Mouse (Mus musculus): ENCODE measurements around the gene Bcas3. TPM values are rescaled to one million over a fixed set of nuclear protein-coding genes. Genes with fewer than 3 reads are reported as not detected.

Bcas3 gene
- total and polyA plus RNA-seq, 3 experiments = 45.8 to 63.8 (median 47.6) TPM

GRCm38 (mm10) chr11:85529531-85530285 lies 176.7 kb downstream of the Bcas3 start:
- DNase-seq = peak; percentile 51

GRCm38 (mm10) chr11:85540989-85541388 lies 188.0 kb downstream of the Bcas3 start:
- DNase-seq = no peak

GRCm38 (mm10) chr11:85543311-85543710 lies 190.3 kb downstream of the Bcas3 start:
- DNase-seq = no peak

DNA sequence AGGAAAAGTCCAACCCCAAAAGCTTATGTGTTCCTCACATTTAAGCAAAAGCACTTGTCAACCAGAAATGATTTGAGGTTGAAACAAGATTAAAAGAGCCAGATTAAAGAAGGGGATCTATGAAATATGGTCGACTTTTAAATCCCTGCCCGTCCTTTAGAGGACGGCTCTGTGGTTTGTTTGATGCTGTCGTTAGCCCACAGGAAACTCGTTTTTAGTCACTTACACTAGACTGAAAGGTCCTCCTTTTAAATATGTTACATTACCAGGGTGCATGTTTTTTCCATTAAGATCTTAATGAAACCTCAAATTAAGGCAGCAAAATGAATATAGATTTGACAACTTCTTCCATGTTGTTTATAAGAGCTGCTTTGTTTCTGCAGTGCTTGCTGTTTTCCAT lies 192.6 kb downstream of the Bcas3 start:
- no peak for DNase-seq

- DNase-seq = peak; percentile 34
Measured at GRCm38 (mm10) chr11:85547966-85548365, 195.0 kb downstream of the Bcas3 start.

GRCm38 (mm10) chr11:85549651-85550050 lies 196.7 kb downstream of the Bcas3 start:
- no peak for DNase-seq

GRCm38 (mm10) chr11:85555066-85555465 lies 202.1 kb downstream of the Bcas3 start:
- no peak for DNase-seq

- DNase-seq = no peak
Measured at GRCm38 (mm10) chr11:85555721-85556120, 202.8 kb downstream of the Bcas3 start.

- DNase-seq = no peak
Measured at GRCm38 (mm10) chr11:85565068-85565467, 212.1 kb downstream of the Bcas3 start.

- no peak for DNase-seq
Measured at GRCm38 (mm10) chr11:85571040-85571439, 218.1 kb downstream of the Bcas3 start.

DNA sequence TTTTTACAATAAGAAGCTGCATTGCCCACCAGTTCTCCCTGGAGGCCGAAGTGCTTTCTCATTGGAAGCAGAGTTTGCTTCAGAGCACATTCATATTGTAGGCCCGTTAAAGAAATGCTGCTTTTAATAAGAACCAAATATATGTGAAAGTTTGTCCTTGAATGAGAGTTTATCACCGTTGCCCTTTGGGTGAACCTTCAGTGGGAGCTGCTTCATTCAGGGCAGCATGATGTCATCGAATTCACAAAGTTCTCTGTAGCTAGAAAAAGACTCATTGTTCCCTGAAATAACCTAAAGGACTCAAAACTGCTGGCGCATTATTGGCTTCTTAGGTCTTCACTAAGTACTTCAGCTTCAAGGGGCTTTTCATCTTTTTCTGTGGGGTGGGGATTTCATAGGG lies 219.0 kb downstream of the Bcas3 start:
- DNase-seq = peak; percentile 45

GRCm38 (mm10) chr11:85572590-85572989 lies 219.6 kb downstream of the Bcas3 start:
- DNase-seq = no peak

GRCm38 (mm10) chr11:85574496-85574895 lies 221.5 kb downstream of the Bcas3 start:
- no peak for DNase-seq

GRCm38 (mm10) chr11:85577816-85578645 lies 225.1 kb downstream of the Bcas3 start:
- DNase-seq = no peak

- no peak for DNase-seq
Measured at GRCm38 (mm10) chr11:85584086-85584485, 231.1 kb downstream of the Bcas3 start.

- DNase-seq = no peak
Measured at GRCm38 (mm10) chr11:85593636-85594035, 240.7 kb downstream of the Bcas3 start.

DNA sequence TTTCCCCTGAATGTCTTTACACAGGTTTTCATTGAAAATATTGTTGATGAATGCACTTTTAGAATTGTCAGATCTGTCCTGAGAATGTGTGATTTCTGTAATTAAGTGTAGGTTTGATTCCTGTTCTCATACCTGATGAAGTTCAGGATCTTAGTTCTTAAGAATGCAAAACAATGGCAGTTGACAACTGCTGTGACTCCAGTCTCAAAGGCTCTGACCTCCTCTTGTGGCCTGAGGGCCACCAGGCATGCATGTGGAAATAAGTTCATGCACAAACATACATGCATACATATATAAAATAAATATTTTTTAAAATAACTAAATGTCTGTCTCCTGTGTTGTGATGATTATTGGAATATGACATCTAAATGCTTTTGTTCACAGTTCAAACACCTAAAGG lies 246.3 kb downstream of the Bcas3 start:
- no peak for DNase-seq

- DNase-seq = no peak
Measured at GRCm38 (mm10) chr11:85603546-85604322, 250.8 kb downstream of the Bcas3 start.

- peak; percentile 37 for DNase-seq
Measured at GRCm38 (mm10) chr11:85609303-85609940, 256.5 kb downstream of the Bcas3 start.

DNA sequence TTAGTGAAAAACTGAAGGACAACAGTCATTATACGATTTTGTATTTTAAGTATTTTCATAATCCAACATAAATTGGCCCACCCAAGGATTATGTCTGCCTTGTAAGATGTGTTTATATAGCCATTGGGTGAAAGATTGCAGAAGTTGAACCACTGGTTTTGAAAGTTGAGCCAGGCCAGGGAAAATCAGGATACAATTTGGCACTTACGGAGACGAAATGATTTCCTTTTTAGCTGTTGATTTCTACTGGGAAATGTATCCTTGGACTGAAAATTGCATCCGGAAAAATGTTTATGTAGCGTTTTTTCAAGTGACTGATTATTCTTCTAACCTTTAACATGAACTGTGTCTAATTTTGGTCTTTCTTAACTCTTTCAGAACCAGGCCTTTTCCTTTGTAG lies 260.1 kb downstream of the Bcas3 start:
- no peak for DNase-seq

GRCm38 (mm10) chr11:85613586-85613985 lies 260.6 kb downstream of the Bcas3 start:
- peak; percentile 37 for DNase-seq

DNA sequence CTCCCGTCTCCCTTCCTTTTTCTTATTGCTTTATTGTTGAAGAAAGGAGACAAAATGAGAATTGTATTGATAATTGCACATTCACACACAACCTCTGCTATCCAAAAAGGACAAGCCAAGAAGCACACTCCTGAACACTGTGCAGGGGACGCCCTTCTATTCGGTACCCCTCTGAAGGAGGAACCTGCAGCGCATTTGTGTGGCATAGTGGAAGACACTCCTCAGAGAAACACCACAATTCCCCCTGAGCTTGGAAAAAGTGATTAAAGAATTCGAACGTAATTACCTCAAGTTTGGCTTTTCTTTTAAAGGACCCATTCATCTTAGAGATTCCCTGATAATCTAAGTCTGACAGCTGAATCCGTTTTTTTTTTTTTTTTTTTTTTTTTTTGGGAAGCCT lies 261.5 kb downstream of the Bcas3 start:
- DNase-seq = no peak

All from adrenal gland, adult 2 months (tissue).